Mouse (Mus musculus) cortical plate, adult 2 months (tissue): Measurements from ENCODE around the gene Cdh4.

ENCODE experiments used
- CTCF ChIP-seq: fragments of 200-500 bp; IDR thresholded peaks from 2 replicates; pipeline ENCODE4 v1.5.1; 2011; ENCODE audit warnings: mild to moderate bottlenecking, control low read depth, low read length; ENCODE audit not compliant: insufficient read depth; ENCODE audit errors: extremely low read depth
- POLR2A ChIP-seq: fragments of 200-500 bp; IDR thresholded peaks from 2 replicates; pipeline ENCODE4 v1.6.1; 2011; ENCODE audit warnings: mild to moderate bottlenecking, low read length, control low read depth; ENCODE audit not compliant: insufficient read depth; ENCODE audit errors: extremely low read depth

GRCm38 (mm10) chr2:179488526-179489139, 46.4 kb downstream of the Cdh4 start:
- TF ChIP-seq CTCF (no peak), POLR2A (no peak)
